8 mouse cellular contexts compared by ENCODE assay signal in genomic region chr14:100558378-100558777, GRCm38 (mm10).
DNase-seq lines count a peak whose midpoint lies in the region; ATAC-seq and TF ChIP-seq lines count a peak whose summit lies in the region.
"Had no signal": no experiment of that assay in that cellular context is flagged by ENCODE, and none has a peak within 500 bp of the region (broad histone marks: within the 10 kb centered on the region; RNA-seq: fewer than 3 reads in every experiment).

No protein-coding gene starts in this region.

- TF ChIP-seq CTCF in lung, postnatal 0 days (IDR thresholded peaks at IDR 0.05): no peak

- H3K36me3 ChIP-seq in forebrain, embryonic 15.5 days: no peaks in the 10 kb centered on the region
- H3K36me3 ChIP-seq in lung, postnatal 0 days (ENCODE audit: insufficient read depth, low read length): no peaks in the 10 kb centered on the region
- no peaks in the 10 kb centered on the region for H3K36me3 ChIP-seq in stomach, embryonic 14.5 days (ENCODE audit: control insufficient read depth, insufficient read depth, low read length)
- H3K36me3 ChIP-seq: stomach, embryonic 15.5 days had no signal

- no peak overlapping the region for H3K4me3 ChIP-seq in forebrain, embryonic 15.5 days
- no peak overlapping the region for H3K4me3 ChIP-seq in lung, postnatal 0 days (ENCODE audit: low read depth, low read length)
- no peak overlapping the region for H3K4me3 ChIP-seq in stomach, embryonic 14.5 days (ENCODE audit: low read depth, low read length)
- H3K4me3 ChIP-seq: stomach, embryonic 15.5 days had no signal

- DNase-seq in right cerebral cortex, postnatal 4 days: peak; percentile 61
- no peak for DNase-seq in right cerebral cortex, postnatal 36 days (ENCODE audit: low spot score in 2 of 2)
- DNase-seq in heart, postnatal 14 days: peak; percentile 77 to 83
- peak; percentile 11 for DNase-seq in lung, postnatal 0 days (ENCODE audit: low spot score)
- DNase-seq in thymus, postnatal 25 days: no peak

- no peak for TF ChIP-seq EP300 in lung, postnatal 0 days (IDR thresholded peaks at IDR 0.05)

- intact Hi-C loops in heart, postnatal 14 days (cut with DNase I): loop anchor here (5.0 kb wide), 1 partner anchor 189 kb away; no protein-coding TSS in a partner anchor

- H3K9ac ChIP-seq in forebrain, embryonic 15.5 days (replicated peaks): no peak overlapping the region
- no peak overlapping the region for H3K9ac ChIP-seq in lung, postnatal 0 days (replicated peaks; ENCODE audit: low read depth)
- H3K9ac ChIP-seq in stomach, embryonic 14.5 days (replicated peaks; ENCODE audit: low read depth, low read length): no peak overlapping the region
- H3K9ac ChIP-seq: stomach, embryonic 15.5 days had no signal

- H3K4me1 ChIP-seq in forebrain, embryonic 15.5 days: peaks cover 5% of the 10 kb centered on the region
- H3K4me1 ChIP-seq in lung, postnatal 0 days (ENCODE audit: insufficient read depth, low read depth, low read length): peaks cover 3% of the 10 kb centered on the region; the same call in 1 of the 2 replicates
- no peaks in the 10 kb centered on the region for H3K4me1 ChIP-seq in stomach, embryonic 14.5 days (ENCODE audit: control insufficient read depth, insufficient read depth, low read length)
- H3K4me1 ChIP-seq: stomach, embryonic 15.5 days had no signal

- H3K9me3 ChIP-seq in forebrain, embryonic 15.5 days: no peaks in the 10 kb centered on the region
- no peaks in the 10 kb centered on the region for H3K9me3 ChIP-seq in lung, postnatal 0 days (ENCODE audit: low read length)
- no peaks in the 10 kb centered on the region for H3K9me3 ChIP-seq in stomach, embryonic 14.5 days (ENCODE audit: control insufficient read depth, low read depth, low read length)
- H3K9me3 ChIP-seq: stomach, embryonic 15.5 days had no signal

- no peak overlapping the region for H3K27ac ChIP-seq in forebrain, embryonic 15.5 days (replicated peaks)
- H3K27ac ChIP-seq in lung, postnatal 0 days (ENCODE audit: low read length): no peak overlapping the region
- no peak overlapping the region for H3K27ac ChIP-seq in stomach, embryonic 14.5 days (ENCODE audit: low read length)
- H3K27ac ChIP-seq: stomach, embryonic 15.5 days had no signal

- no peak overlapping the region for H3K4me2 ChIP-seq in forebrain, embryonic 15.5 days (replicated peaks)
- peak overlapping the region; percentile 30; the same call in 1 of the 2 replicates for H3K4me2 ChIP-seq in lung, postnatal 0 days (replicated peaks; ENCODE audit: low read depth, low read length)
- peak overlapping the region; percentile 6; the same call in 1 of the 2 replicates for H3K4me2 ChIP-seq in stomach, embryonic 14.5 days (replicated peaks; ENCODE audit: low read depth, low read length)
- H3K4me2 ChIP-seq: stomach, embryonic 15.5 days had no signal

- H3K27me3 ChIP-seq in forebrain, embryonic 15.5 days: no peaks in the 10 kb centered on the region
- no peaks in the 10 kb centered on the region for H3K27me3 ChIP-seq in lung, postnatal 0 days (replicated peaks; ENCODE audit: insufficient read depth, low read length)
- H3K27me3 ChIP-seq in stomach, embryonic 14.5 days (ENCODE audit: control insufficient read depth, insufficient read depth, low read length): no peaks in the 10 kb centered on the region
- H3K27me3 ChIP-seq: stomach, embryonic 15.5 days had no signal

- ATAC-seq in forebrain, embryonic 15.5 days (replicated peaks): peak; percentile 67
- ATAC-seq in lung, postnatal 0 days: no peak
- peak; percentile 67; the same call in 1 of the 2 replicates for ATAC-seq in stomach, embryonic 14.5 days (ENCODE audit: insufficient number of reproducible peaks, insufficient read depth, low FRiP score, low read depth)

- 6% methylated on average over 4 of the region's 4 CpGs for WGBS in forebrain, embryonic 15.5 days
- WGBS in lung, postnatal 0 days: 3% methylated on average over 4 of the region's 4 CpGs
- WGBS in stomach, embryonic 14.5 days: 7% methylated on average over 4 of the region's 4 CpGs

Comparison
In these comparisons a context has a peak if more than half of its experiments do, and no peak if none do; other contexts are left out.
1. DNase-seq: peak in right cerebral cortex, postnatal 4 days (single experiment), heart, postnatal 14 days (2 of 2) and lung, postnatal 0 days (single experiment); none in right cerebral cortex, postnatal 36 days (0 of 2) and thymus, postnatal 25 days (single experiment).